Mouse (Mus musculus) myocyte (in vitro differentiated cells): Measurements from ENCODE around the gene Ggt6.

Experiments
- POLR2A ChIP-seq: IDR thresholded peaks from one replicate; pipeline ENCODE4 v1.6.1; 2011; ENCODE audit warnings: low read depth, mild to moderate bottlenecking, control low read depth, moderate library complexity; ENCODE audit not compliant: insufficient read length
- TCF12 ChIP-seq: IDR thresholded peaks from one replicate; pipeline ENCODE4 v1.6.1; 2011; ENCODE audit warnings: mild to moderate bottlenecking, control low read depth; ENCODE audit not compliant: poor library complexity, insufficient read depth, severe bottlenecking
- USF1 ChIP-seq: IDR thresholded peaks from one replicate; pipeline ENCODE4 v1.6.1; 2011; ENCODE audit warnings: low read depth, mild to moderate bottlenecking, control low read depth, moderate library complexity

- TF ChIP-seq POLR2A (no peak), USF1 (no peak), TCF12 (no peak)
Measured at GRCm38 (mm10) chr11:72485157-72485556, 49.8 kb downstream of the Ggt6 start.
